Mouse (Mus musculus) Muller cell, postnatal 12 days (primary cell): ENCODE data around the gene Tubb5.

Source experiments
- DNase-seq: peaks from one replicate; pipeline ENCODE4 v3.0.0-alpha.2; 2015; ENCODE audit errors: inconsistent ontology term

The Tubb5 gene

DNA sequence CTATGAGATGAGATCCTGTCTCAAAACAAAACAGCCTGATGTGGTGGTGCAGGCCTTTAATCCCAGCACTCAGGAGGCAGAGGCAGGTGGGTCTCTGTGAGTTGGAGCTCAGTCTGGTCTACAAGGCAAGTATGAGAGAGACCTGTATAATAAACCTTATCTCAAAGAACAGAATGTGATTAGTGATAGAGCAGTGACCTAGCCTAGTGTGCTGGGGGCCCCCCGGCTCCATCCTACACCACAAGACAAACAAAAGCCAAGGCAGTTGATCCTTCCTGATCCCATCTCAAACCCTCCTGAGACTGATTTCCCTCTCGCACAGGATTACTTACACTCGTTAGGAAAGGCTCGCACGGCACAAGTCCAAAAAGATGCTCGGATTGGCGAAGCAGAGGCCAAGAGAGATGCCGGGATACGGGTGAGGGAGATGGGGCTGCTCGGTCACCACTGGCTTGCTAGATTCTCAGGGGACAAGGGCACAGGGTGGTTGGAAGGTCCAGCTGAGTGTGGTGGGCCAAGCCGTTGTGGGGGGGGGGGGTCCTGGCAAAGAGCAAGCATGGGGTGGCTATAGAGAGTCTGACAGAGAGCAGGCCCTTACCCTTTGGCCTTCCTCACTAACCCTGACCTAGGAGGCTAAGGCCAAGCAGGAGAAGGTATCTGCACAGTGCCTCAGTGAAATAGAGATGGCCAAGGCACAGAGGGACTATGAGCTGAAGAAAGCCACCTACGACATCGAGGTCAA is 12.8 kb downstream of the Tubb5 start:
- DNase-seq: no peak

DNA sequence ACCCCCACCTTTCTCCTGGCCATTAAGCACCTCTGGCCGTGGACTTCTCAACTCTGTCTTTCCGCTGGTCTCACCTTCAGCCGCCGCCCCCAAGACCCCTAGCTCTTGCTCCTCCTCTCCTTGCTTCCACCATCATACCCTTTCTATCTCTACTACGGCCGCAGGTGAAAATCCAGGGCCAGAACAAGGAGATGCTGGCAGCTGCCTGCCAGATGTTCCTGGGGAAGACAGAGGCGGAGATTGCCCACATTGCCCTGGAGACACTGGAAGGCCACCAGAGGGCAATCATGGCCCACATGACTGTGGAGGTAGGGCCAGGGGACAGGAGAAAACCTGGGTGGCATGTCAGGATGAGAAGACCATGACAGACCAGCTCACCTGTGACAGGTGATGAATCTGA is 13.7 kb downstream of the Tubb5 start:
- no peak for DNase-seq

DNA sequence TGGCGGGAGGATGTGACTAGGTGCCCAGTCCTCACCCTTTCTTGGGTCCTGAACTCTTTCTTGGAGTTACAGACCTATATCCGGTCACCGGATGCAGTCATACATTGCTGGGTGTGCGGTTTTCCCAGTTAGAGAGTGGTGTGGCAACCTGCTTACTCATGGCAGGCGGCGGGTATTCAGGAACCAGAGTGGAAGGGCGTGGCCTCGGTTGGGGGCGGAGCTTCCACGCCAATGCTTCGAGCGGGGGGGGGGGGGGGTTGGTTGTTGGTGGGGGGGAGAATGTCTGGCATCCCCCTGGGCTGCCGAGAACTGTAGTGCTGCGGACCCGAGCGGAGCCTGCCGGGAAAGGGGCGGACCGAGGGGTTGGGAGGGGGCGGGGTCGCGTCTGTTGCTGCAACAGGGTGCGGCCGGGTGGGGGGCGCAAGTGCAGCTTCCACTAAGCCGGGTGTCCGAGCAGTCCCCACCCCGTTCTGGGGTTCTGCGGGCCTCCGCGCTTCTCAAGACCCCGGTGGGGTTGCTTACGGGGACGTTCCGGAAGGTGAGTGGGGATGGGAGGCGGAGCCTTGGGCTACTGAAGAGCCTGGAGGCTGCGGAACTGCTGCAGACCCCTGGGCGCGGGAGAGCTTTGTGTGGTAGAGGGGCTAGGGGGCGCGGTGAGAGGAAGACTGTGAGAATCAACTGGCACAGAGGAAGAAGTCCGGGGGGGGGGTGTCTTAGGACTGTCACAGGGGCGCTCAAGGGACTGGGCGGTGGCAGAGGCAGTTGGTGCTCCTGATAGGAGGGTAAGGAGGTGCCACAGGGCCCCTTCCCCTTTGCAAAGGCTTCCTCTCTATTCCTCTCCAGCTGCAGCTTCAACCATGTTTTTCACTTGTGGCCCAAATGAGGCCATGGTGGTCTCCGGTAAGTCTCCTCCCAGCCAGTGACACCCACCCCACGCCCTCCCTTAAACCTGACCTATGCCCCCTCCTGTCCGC is 14.9 kb downstream of the Tubb5 start, which contains the start of gene Flot1:
Flot1 (plus strand) TSS at position 267 of the 974 bp plus-strand sequence.
- peak; percentile 95 for DNase-seq

DNA sequence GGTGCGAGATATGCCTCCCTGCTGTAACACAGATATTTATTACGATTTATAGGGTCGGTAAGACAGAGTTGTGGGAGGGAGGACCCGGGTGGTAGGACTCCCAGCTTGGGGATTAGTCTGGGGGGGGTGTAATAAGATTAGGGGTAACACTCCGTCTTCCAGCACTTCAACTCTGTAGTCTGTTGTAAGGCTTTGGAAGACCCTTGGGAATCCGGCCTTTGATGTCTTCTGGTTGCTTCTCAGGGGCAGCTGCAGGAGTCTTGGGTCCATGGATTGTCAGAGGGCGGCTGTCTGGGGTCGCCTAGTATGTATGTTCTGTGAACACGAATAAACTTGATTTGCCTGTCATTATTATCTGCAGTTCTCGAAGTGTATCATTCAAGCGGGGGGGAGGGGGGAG is 15.5 kb downstream of the Tubb5 start:
- DNase-seq: no peak

DNA sequence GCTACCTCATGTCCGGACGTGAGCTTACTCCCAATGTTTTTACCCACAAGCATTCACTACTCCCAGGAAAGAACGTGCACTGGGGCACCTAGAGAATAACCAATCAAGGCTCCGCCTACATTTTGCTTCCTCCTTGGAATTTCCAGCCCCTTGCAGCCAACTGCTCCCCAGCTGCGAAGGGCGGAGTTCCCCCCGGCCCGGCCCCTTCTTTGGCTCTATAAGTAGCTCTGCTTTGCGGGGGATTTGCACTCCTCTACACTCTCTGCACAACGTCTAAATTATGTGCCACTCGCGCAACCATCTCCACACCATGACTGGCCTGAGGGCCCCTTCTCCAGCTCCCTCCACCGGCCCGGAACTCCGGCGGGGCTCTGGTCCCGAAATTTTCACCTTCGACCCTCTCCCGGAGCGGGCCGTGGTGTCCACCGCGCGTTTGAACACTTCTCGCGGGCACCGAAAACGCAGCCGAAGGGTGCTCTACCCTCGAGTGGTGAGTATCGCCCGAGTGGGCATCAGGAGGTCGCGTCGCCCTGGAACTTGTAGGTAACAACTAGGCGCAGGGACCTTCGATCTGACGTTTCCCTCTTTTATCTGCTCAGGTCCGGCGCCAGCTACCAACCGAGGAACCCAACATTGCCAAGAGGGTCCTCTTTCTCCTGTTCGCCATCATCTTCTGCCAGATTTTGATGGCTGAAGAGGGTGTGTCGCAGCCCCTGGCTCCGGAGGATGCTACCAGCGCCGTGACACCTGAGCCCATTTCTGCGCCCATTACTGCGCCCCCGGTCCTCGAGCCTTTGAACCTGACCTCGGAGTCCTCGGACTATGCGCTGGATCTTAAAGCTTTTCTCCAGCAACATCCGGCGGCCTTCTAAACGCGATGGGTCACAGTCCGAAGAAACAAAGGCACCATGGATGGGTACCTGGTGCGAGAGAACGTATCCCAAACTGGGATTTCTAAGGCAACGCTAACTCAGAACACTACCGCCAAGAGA is 16.4 kb downstream of the Tubb5 start, which contains the start of gene Ier3:
Ier3 (plus strand) TSS at position 246 of the 992 bp plus-strand sequence.
- DNase-seq: peak; percentile 90

DNA sequence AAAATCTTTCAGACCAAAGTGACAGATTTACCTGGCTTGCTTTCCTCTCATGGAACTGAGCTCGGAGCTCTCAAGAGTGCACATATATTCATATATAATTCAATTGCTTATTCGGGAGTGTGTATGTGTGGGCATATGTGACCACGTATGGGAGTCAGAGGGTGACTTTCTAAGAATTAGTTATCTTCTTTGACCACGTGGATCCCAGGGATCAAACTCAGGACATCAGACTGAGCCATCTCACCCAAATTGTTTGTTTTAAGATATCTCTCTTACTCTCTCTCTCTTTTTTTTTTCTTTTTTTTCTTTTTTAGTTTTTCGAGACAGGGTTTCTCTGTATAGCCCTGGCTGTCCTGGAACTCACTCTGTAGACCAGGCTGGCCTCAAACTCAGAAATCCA is 18.0 kb downstream of the Tubb5 start:
- DNase-seq: no peak

DNA sequence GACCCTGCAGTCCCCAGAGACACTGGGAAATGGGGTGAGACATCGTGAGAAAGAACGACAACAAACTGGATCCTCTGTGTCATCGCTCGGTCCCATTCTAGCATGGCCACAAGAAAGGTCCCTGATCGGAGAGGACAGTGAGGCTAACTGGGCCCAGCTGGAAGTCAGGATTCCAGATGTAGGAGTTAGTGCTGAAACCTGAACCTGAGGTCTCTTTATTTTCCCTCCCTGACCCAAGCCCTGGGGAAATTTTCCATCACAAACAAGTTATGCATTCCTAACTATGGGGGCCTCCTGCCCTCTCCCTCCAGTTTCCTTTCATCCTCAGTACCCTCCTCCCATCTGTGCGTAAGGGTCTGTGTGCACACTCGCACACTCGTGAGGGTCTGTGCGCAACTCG is 20.9 kb downstream of the Tubb5 start:
- no peak for DNase-seq

DNA sequence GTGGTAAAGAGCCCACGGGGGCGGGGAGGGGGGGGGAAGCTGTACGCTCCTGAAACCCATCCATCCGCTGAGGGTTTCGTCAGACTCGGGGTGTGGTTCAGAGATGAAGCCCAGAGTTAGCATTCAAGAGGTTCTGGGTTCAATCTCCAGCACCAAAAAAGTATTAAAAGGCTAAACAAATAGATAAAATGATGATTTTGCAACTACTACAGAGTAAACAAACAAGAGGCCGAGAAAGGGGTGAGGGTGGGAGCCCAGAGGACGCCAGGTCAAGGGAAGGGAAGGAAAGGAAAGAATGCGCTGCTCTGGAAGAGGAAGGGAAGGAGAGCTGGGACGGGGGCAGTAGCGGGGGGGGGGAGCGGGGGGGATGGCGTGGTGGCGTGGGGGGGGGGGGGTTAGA is 21.4 kb downstream of the Tubb5 start:
- DNase-seq: no peak

DNA sequence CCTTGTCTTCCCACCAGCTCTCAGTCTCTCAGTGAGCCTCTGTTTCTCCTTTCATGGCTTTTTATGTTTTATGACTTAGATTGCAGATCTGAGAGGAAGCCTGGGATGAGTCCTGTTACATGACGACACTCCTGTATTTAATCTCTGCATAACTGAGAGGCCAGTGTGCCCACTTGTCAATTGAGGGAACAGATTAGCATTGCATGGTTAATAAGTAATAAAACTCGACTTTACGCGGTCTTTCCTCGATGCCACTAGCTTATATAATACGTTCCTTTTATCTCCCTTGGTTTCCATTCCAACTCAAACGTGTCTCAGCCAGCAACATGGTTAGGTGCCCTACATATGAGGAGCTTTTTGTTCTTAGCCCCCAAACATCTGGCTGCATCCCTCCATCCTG is 22.3 kb downstream of the Tubb5 start:
- no peak for DNase-seq

DNA sequence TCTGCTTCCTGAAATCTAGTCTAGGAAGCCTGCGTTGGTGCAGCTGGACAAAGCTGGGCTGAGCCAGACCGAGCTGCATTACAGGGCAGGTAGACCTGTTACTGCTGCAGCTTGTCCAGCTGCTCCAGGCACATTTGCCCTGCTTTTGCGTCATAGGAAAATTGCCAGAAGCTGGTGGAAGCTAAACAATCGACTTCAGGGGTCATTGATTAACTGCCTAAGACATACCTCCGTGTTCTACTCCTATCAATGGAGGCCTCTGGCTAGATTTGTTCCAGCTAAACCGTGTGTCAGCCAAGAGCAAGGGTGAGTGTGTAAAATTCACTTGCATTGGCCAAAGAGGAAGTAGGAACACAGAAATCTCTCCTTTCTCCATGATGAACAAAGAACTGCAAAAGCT is 23.4 kb downstream of the Tubb5 start:
- no peak for DNase-seq

DNA sequence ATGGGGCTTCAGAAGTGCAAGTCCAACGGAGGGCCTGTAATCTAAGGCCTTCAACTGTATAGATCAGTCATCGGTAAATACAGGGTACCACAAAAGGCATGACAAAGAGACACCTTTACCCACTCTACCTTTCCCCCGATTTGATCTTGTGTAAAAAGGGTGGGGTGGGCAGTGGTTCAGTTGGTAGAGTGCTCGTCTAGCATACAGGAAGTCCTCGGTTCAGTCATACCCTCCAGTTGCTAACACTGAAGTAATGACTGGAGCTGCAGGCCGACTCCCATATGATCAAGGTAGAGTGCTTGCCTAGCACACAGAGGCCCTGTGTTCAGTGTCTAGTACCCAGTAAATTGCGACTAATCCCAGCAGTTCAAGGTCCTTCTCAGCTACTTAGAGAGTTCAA is 24.5 kb downstream of the Tubb5 start:
- no peak for DNase-seq

DNA sequence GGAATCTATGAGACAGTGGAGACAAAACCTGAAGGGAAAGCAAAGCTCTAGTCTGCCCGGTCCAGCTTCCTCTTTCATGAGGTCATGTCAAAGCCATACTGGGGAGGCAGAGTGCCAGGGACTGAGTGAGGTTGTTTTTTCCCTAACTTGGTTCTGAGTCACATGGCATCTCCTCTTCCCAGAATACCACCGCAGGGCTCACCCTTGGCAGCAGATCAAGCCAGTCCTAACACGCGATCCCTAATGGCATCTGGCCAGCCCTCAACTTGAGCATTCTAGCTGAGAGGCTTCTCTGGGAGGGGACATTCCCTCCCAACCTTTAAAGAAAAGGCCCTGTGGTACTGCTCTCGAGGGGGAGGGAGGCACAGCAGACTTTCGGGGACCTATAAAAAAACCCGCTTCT is 24.9 kb downstream of the Tubb5 start:
- DNase-seq: peak; percentile 99

DNA sequence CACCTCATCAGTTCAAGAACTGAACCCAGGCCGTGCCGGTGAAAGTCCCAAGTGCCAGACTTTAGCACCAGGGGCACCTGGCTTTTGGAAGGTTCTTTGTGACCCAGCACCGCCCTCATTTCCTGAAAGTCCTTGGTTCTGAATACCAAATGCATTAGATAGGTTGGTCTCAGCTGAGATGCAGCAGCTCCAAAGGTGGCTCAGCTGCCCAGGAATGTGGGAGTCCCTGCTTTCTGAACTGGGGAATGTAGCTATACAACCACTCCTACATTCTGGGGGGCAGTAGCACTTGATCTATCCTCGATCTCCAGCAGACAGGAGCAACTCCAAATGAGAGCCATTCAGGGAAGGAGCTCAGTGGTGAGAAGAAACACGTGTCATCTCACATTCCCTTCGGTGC is 25.4 kb downstream of the Tubb5 start:
- DNase-seq: no peak

DNA sequence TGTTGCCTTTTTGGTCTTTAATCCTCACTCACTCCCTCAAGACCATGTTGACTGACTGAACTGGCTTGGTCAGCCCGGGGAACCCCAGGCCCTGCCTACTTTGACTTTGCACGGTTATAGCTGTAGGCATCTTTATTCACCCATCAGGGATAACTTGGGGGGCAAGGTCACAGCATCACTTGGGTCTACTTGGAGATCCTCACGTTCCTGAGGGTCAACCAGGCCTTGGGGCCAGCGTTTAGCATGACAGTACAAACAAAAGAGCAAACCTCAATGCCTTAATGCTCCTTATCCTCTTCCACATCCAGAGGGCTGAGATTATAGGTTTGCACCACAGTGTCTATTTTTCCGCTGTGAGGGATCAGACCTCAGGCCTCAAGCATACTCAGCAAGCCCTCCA is 25.8 kb downstream of the Tubb5 start:
- no peak for DNase-seq

DNA sequence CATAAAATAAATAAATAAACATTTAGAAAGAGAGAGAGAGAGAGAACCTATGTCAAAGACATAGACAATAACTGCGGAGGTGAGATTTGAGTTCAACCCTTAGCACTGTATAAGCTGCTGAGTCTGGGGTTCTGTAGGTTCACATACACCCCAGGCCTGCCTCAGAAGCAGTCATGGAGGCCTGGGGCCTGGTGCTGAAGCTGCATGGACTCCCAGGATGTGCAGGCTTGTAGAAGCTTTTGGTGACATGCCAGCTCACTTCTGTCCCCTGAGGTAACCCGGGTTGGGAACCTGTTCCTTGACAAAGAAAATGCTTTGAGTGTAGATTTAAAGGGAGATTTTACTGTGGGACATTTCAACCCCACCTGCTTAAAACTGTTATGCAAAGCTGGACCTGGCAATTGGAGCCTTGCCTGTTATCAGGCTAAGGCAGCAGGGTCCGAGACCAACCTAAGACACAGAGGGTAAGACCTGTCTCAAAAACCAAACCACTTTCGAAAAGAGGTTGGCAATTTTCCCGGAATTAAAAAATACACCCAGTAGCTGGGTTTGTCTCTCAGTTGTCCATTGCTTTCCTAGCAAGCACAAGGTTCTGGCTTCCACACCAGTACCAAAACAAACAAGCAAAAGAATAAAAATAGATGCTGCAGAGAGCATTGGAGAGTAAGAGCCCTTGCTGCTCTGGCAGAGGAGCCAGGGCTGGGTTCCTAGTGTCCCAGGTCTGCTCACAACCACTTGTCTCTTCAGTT is 27.0 kb downstream of the Tubb5 start:
- no peak for DNase-seq

DNA sequence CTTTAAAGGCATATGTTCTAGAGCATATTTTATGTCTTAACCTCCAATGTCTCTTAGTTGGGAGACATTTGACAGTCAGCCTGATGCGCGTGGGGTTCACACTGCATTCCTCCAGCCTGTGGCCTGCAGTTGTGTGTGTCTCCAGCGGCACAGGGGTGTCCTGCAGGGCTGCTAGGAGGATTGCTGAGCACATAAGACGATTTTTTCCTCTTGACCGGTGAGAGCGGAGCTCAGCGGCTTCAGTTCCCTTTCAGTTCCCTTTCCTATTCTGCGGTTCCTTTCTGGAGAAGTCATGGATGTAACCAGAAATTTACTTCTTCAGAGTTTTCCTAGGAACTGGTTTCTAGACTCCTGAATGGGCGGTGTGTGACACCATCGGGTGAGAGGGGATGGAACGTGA is 28.7 kb downstream of the Tubb5 start:
- no peak for DNase-seq

DNA sequence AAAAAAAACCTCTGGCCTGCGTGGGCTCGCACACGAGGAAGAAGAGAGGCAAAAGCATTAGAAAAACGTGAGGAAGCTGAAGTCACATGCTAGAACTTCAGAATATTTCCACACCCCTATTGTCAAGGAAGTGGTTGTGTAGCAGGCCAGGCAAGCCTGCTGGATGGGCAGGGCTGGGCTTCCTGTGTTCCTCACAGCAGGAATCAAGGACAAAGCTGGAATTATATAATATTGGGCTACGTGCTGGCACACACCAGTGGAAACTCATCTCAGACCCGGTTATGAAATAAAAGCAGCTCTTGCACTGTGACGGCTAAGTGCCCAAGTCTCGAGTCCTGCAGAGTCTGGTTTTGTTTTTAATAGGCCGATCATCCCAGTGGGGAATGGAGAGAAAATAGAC is 30.0 kb downstream of the Tubb5 start:
- peak; percentile 87 for DNase-seq

DNA sequence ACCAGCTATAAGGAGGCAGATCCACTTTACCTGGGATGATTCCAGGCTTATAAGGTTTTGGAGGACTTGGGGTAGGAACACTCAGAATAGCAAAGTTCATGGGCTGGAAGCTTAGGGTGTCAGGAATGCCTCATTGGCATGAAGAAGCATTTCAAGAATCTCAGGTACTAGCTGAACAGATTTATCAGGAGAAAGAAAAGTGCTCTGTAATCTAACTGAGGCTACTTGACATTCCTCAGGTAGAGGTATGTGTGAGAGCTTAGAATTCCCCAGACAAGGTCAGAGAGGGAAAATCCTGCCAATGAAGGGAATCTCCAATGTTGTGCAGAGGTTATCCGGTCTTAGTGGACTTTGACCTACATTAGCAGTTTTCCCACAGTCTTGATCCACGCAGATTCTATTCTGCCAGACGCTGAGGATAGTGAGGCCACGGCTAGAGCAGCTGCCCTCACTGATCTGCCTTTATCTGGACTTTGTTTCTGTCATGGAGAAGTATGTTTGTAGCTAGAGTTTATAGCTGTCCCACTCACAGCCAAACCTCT is 34.2 kb downstream of the Tubb5 start:
- DNase-seq: no peak

DNA sequence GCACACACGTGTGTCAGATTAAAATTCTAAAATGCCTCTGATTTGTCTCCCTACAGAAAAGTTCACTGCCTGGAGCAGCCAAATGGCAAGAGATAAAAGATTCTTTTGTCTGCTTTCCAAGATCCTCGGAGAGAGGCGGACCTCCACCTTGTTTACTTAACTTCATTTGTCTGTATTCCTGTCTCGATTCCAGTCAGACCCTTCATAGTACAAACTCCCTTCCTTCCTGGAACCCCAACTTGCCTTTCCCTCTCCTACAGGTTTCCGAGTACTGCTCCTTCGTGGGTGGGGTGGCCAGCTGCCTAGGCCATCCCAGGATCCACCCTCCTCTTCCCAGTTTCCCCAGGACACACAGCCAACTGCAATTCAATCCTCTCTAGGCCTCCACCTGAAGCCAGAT is 35.1 kb downstream of the Tubb5 start:
- DNase-seq: no peak

DNA sequence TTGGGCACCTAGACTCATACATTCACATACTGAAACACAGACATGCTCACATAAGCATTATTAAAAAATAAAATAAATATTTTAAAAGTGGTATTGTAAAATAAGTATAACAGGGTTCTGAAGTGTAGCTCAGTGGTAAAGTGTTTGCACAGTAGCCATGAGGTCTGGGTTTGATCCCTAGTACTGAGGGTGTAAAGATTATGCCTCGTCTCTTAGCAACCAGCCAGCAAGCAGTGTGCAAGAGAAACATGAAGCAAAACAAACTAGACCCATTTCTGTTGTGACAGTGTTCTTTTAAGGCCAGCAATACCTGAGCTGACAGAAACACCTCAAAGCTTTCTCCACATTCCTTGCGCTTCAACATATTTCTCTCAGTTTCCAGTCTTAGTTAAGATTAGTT is 37.2 kb downstream of the Tubb5 start:
- DNase-seq: no peak

DNA sequence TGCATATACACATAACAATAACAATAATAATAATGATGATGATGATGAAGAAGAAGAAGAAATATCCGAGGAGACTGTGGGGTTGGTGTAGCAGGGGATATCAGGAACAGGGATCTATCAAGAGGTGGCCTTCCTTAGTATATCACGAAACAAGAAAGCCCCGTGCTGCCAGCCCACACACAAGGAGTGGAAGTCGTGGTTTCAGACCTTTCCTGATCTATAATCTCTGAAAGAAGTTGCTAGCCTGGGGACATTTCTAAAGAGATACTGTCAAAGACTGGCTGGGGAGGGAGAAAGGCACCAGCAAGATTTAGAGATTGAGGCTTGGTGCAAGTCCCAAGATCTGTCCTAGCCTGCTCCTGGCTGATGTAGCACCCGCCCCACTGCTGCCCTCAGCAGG is 41.3 kb downstream of the Tubb5 start:
- DNase-seq: no peak
